Mouse (Mus musculus): ENCODE measurements around the gene Abcb9. TPM values are rescaled to one million over a fixed set of nuclear protein-coding genes. Genes with fewer than 3 reads are reported as not detected.
A peak's percentile ranks its signal among the peaks of the same experiment; 100 is the strongest.

Abcb9 gene
- total RNA-seq, 2 experiments from 2014 or later: 27.0 to 31.7 TPM

DNA sequence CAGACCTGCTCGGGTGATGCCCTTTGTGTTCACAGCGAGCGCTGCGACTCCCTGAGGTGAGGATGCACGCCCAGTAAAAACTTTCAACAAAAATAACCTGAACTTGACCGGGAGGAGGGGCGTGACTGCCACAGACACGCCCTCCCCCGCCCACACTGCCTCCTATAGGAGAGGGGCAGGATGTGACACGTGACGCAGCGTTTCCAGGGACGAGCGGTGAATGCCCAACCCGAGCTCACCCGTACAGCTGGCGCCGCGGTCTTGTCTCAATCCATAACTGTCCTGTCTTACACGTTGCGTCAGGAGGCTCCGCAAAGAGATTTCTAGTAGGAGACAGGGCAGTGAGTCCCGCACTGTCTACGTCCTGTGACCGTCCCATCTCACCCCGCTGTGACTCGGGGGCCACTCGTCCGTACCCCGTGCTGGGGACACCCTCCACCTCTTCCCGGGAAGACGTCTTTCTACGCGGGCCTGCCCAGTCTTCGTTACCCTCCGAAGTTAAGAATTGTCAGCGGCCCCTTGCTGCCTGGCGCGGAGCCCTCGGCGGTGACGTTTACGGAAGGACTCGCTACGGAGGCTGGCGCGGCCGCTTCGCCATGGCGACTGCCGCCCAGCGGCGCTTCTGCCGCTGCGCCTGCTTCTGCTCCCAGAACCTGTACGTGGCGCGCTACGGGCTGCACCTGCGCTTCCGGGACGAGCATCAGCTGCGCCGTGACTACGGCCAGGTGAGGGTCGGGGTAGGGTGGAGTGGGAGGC is 16.3 kb upstream of the Abcb9 start, which contains the start of gene Ogfod2:
Ogfod2 (plus strand) TSS at position 556 of the 756 bp plus-strand sequence.
- Histone ChIP-seq H3K4me3 (peak within 1 kb of the TSS; percentile 80), H3K27ac (peak within 1 kb of the TSS; percentile 96)
- TF ChIP-seq CTCF (conservative IDR thresholded peaks at IDR 0.05): peak; percentile 51
- peak; percentile 94 for DNase-seq (ENCODE audit: low spot score in 2 of 2)

- no peak for DNase-seq (ENCODE audit: low spot score in 2 of 2)
- peak; percentile 86 for TF ChIP-seq CTCF (conservative IDR thresholded peaks at IDR 0.05)
- peak overlapping the region; percentile 96 for H3K27ac ChIP-seq
- H3K4me3 ChIP-seq: peak overlapping the region; percentile 80
These were observed 15.6 kb upstream of the Abcb9 start for GRCm38 (mm10) chr5:124111077-124111741.

GRCm38 (mm10) chr5:124103552-124103951 is 8.0 kb upstream of the Abcb9 start:
- Histone ChIP-seq H3K4me3 (no peak overlapping the region), H3K27ac (no peak overlapping the region)
- TF ChIP-seq CTCF (conservative IDR thresholded peaks at IDR 0.05): no peak
- no peak for DNase-seq (ENCODE audit: low spot score in 2 of 2)

GRCm38 (mm10) chr5:124103020-124103419 is 7.4 kb upstream of the Abcb9 start:
- Histone ChIP-seq H3K4me3 (no peak overlapping the region), H3K27ac (no peak overlapping the region)
- no peak for TF ChIP-seq CTCF (conservative IDR thresholded peaks at IDR 0.05)
- no peak for DNase-seq (ENCODE audit: low spot score in 2 of 2)

- no peak for TF ChIP-seq CTCF (conservative IDR thresholded peaks at IDR 0.05)
- no peak for DNase-seq (ENCODE audit: low spot score in 2 of 2)
- Histone ChIP-seq H3K4me3 (no peak overlapping the region), H3K27ac (no peak overlapping the region)
These were observed 6.7 kb upstream of the Abcb9 start for GRCm38 (mm10) chr5:124102326-124102725.

DNA sequence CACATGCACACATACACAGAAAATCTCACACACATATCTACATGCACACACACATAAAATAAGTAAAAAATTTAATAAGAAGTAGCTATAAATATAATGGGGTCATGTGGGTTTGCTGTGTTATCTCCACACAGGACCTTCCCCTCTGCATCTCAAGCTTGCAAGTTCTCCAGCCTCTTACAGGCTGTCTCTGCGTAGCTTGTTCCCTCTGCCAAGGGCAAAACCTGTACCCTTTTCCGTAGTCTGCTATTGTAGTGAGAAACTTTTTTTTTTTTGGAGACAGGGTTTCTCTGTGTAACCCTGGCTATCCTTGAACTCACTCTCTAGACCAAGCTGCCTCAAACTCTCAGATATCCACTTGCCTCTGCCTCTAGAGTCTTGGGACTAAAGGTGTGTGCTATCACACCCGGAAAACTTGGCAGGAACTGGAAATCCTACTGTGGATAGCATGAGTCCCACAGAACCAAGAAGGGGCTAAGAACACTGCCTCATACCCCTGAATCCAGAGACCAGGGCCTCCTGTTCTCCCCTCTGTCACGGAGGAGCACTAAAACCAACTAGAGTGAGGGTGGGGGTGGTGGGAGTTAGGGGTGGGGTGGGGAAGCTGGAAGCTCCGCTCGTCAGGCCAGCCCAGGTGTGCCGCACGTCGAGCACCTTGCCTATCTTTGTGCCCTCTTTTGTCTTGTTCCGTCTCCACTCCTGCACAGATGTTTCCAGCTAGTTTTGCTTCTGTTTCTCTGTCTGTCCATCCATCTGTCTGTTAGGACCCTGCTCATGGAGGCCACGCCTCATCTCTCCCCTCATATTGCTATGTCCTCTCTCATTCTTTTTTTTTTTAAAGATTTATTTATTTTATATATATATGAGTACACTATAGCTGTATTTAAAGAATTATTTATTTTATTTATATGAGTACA is 4.8 kb upstream of the Abcb9 start:
- Histone ChIP-seq H3K27ac (no peak overlapping the region), H3K4me3 (no peak overlapping the region)
- no peak for DNase-seq (ENCODE audit: low spot score in 2 of 2)
- no peak for TF ChIP-seq CTCF (conservative IDR thresholded peaks at IDR 0.05)

- Histone ChIP-seq H3K27ac (no peak overlapping the region), H3K4me3 (no peak overlapping the region)
- TF ChIP-seq CTCF (conservative IDR thresholded peaks at IDR 0.05): no peak
- no peak for DNase-seq (ENCODE audit: low spot score in 2 of 2)
These were observed 3.3 kb upstream of the Abcb9 start for GRCm38 (mm10) chr5:124098923-124099322.

GRCm38 (mm10) chr5:124095077-124095581 is 469 bp downstream of the Abcb9 start:
- DNase-seq (ENCODE audit: low spot score in 2 of 2): no peak
- H3K27ac ChIP-seq: peak overlapping the region; percentile 90

GRCm38 (mm10) chr5:124093852-124094604 is 1.6 kb downstream of the Abcb9 start:
- Histone ChIP-seq H3K4me3 (peak overlapping the region; percentile 30), H3K27ac (peak overlapping the region; percentile 83)
- DNase-seq (ENCODE audit: low spot score in 2 of 2): no peak
- no peak for TF ChIP-seq CTCF (conservative IDR thresholded peaks at IDR 0.05)

More at GRCm38 (mm10) chr5:124095077-124095581, 469 bp downstream of the Abcb9 start:
- no peak for TF ChIP-seq CTCF (conservative IDR thresholded peaks at IDR 0.05)
- peak overlapping the region; percentile 93 for H3K4me3 ChIP-seq

DNA sequence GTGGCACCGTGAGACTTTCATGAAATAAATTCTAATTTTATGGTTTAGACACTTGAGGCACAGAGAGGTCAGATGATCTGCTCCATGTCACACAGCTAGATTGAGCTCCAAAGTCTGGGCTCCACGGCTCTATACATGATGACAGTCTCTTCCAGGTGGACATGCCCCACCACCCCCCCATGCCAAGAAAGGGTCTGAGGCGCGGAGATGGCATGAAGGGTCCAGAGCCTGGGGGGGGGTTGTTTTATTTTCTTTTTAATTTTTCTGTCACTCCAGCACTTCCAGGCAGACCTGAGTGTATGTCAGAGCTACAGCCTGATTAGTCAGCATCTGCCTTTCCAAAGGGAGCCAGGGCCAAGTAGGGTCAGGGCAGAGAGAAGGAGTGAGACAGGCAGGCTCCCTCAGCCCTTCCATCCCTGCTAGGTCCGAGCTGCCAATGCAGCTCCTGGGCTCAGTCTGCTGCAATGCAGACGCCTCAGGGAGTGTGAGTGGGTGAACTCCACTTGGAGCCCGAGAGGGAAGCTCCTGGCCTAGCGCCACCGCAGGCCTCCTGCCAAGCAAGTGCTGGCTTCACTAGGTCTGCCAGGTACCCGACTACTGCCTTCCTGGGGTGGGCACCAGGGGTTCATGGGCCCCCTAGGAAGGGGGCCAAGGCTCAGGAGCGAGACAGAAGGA is 2.3 kb downstream of the Abcb9 start:
- H3K4me3 ChIP-seq: peak overlapping the region; percentile 30
- no peak for TF ChIP-seq CTCF (conservative IDR thresholded peaks at IDR 0.05)
- H3K27ac ChIP-seq: peak overlapping the region; percentile 83
- peak in 1 of 2 experiments; percentile 71 for DNase-seq (ENCODE audit: low spot score in 2 of 2)

- Histone ChIP-seq H3K27ac (no peak overlapping the region), H3K4me3 (no peak overlapping the region)
- no peak for DNase-seq (ENCODE audit: low spot score in 2 of 2)
- no peak for TF ChIP-seq CTCF (conservative IDR thresholded peaks at IDR 0.05)
These were observed 3.6 kb downstream of the Abcb9 start for GRCm38 (mm10) chr5:124091951-124092406.

Measured in layer of hippocampus, adult 2 months (tissue).